Mouse (Mus musculus) testis, adult 2 months (tissue): ENCODE results near the gene Bach1.

Experiments used
- CTCF ChIP-seq: fragments of 200-500 bp; IDR thresholded peaks from 2 replicates; pipeline ENCODE4 v1.5.1; 2012; ENCODE audit warnings: low read depth, mild to moderate bottlenecking, inconsistent platforms, low read length, moderate library complexity; ENCODE audit not compliant: control insufficient read depth, insufficient read depth, insufficient replicate concordance
- POLR2A ChIP-seq: fragments of 200-500 bp; IDR thresholded peaks from 2 replicates; pipeline ENCODE4 v1.6.1; 2012; ENCODE audit warnings: low read depth, mild to moderate bottlenecking, inconsistent platforms, low read length, moderate library complexity; ENCODE audit not compliant: control insufficient read depth

GRCm38 (mm10) chr16:87702881-87703280 lies 4.1 kb downstream of the Bach1 start:
- TF ChIP-seq CTCF (no peak), POLR2A (no peak)
